Mouse (Mus musculus): Measurements from ENCODE around the gene Isy1.

- TF ChIP-seq CTCF (conservative IDR thresholded peaks at IDR 0.05 in 1 of 2, IDR thresholded peaks at IDR 0.05 in 1 of 2; ENCODE audit: low read depth in 2 of 2, low read length in 2 of 2) (no peak), POLR2A (IDR thresholded peaks at IDR 0.05; ENCODE audit: low read depth, low read length) (no peak)
Observed at GRCm38 (mm10) chr6:87879010-87879409, 40.4 kb upstream of the Isy1 start.

All from CH12.LX (cell line).